Mouse (Mus musculus): ENCODE results near the gene Pbrm1.

- TF ChIP-seq CTCF (IDR thresholded peaks at IDR 0.05; ENCODE audit: borderline replicate concordance, control insufficient read depth, extremely low read depth, insufficient read depth, low read length, poor library complexity) = no peak
- TF ChIP-seq POLR2A (IDR thresholded peaks at IDR 0.05; ENCODE audit: control insufficient read depth, extremely low read depth, insufficient read depth, low read length, poor library complexity) = no peak
Measured at GRCm38 (mm10) chr14:31138897-31139429, 120.0 kb downstream of the Pbrm1 start.
